Mouse (Mus musculus) forebrain, embryonic 12.5 days (tissue): ENCODE measurements around the gene Rasl10b. TPM values are rescaled to one million over a fixed set of nuclear protein-coding genes. Genes with fewer than 3 reads are reported as not detected.
A peak's percentile ranks its signal among the peaks of the same experiment; 100 is the strongest.

Experiments used
- ATAC-seq: fragments of 200-750 bp; cut with Nextera tagmentation; 2 replicates; pipeline ENCODE4 v1.8.0; 2017; ENCODE audit warnings: moderate TSS enrichment; ENCODE audit not compliant: low FRiP score
- H3K27ac ChIP-seq: fragments of 300-500 bp; sonication (generic); 2 replicates; pipeline ENCODE4 v1.5.1; 2016; ENCODE audit warnings: mild to moderate bottlenecking
- H3K27me3 ChIP-seq: fragments of 300-500 bp; sonication (generic); 2 replicates; pipeline ENCODE4 v1.6.1; 2016; ENCODE audit warnings: mild to moderate bottlenecking
- H3K36me3 ChIP-seq: fragments of 300-500 bp; sonication (generic); replicated peaks from 2 replicates; pipeline ENCODE4 v1.6.1; 2016; ENCODE audit warnings: mild to moderate bottlenecking
- H3K4me1 ChIP-seq: fragments of 300-500 bp; sonication (generic); 2 replicates; pipeline ENCODE4 v1.6.1; 2016
- H3K4me2 ChIP-seq: fragments of 300-500 bp; sonication (generic); 2 replicates; pipeline ENCODE4 v1.6.1; 2016; ENCODE audit warnings: mild to moderate bottlenecking, moderate library complexity
- H3K4me3 ChIP-seq: fragments of 300-500 bp; sonication (generic); replicated peaks from 2 replicates; pipeline ENCODE4 v1.5.1; 2016; ENCODE audit warnings: mild to moderate bottlenecking
- H3K9ac ChIP-seq: fragments of 300-500 bp; sonication (generic); 2 replicates; pipeline ENCODE4 v1.6.1; 2016; ENCODE audit warnings: mild to moderate bottlenecking
- H3K9me3 ChIP-seq: fragments of 300-500 bp; sonication (generic); 2 replicates; pipeline ENCODE4 v1.6.1; 2016
- WGBS: fragments of 180-500 bp; shearing (Covaris S2); methylation state at CpG from one replicate; pipeline ENCODE4 v1.1.7; 2016; 5-methylcytosine and 5-hydroxymethylcytosine counted together
- polyA plus RNA-seq: library from polyadenylated mRNA; unstranded; fragments of >200 nt; fragmentation: Nextera tagmentation; extraction: Ambion mirVana; gene quantifications from 2 replicates; pipeline ENCODE4 v1.2.1, GENCODE M21; 2016

Rasl10b gene
- polyA plus RNA-seq, 1 experiment from 2014 or later = 11.0 TPM

GRCm38 (mm10) chr11:83451281-83451680 lies 42.3 kb downstream of the Rasl10b start:
- WGBS = 88% methylated on average over 10 of the region's 10 CpGs
- Histone ChIP-seq H3K27ac (no peak overlapping the region), H3K4me3 (no peak overlapping the region), H3K36me3 (no peaks in the 10 kb centered on the region), H3K27me3 (peaks cover 24% of the 10 kb centered on the region), H3K9ac (no peak overlapping the region), H3K9me3 (no peaks in the 10 kb centered on the region), H3K4me1 (peaks cover 12% of the 10 kb centered on the region), H3K4me2 (no peak overlapping the region)
- no peak for ATAC-seq

DNA sequence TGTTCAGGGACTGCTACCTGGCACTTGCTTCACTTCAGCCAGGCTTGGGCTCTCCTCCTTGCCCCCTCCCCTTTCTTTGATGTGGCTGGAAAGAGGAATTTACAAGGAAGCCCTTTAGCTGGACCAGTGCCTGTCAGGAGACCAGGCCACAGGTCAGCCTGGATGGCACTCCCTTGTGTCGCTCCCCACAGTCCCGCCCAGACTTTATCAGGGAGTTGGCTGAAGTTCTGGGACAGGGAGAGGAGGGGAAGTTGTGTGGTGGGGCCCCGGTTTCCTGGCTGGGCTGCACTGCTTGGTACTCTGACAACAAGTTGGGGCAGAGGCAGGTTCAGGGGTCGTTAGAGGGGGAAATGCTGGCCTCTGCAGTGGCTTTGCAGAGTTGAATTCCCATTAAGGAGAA lies 45.6 kb downstream of the Rasl10b start:
- Histone ChIP-seq H3K4me3 (no peak overlapping the region), H3K36me3 (no peaks in the 10 kb centered on the region), H3K4me1 (peaks cover 17% of the 10 kb centered on the region), H3K9ac (no peak overlapping the region), H3K27me3 (peaks cover 11% of the 10 kb centered on the region; the same call in 1 of the 2 replicates), H3K9me3 (no peaks in the 10 kb centered on the region), H3K27ac (no peak overlapping the region), H3K4me2 (no peak overlapping the region)
- 43% methylated on average over 4 of the region's 4 CpGs for WGBS
- no peak for ATAC-seq

DNA sequence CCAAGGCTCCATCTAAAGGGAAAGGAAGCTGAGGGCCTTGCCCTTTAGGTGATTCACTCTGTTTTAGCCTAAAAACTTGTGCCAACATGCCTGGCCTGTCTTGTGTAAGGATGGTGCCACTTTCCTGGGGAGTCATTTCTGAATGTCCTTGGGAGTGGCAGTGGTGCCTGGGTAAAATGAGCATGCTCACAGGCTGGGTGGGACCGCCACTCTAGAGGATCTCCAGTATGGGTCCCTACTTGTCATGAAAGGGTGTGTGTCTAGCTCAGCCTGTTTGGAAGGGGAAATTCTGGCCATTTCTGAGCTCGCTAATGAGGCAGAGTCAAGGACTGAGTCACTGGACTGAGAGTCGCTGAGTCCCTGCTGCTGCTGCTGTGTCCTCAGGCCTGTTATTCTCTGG lies 46.7 kb downstream of the Rasl10b start:
- Histone ChIP-seq H3K4me1 (peaks cover 17% of the 10 kb centered on the region), H3K9me3 (no peaks in the 10 kb centered on the region), H3K9ac (no peak overlapping the region), H3K27ac (no peak overlapping the region), H3K36me3 (no peaks in the 10 kb centered on the region), H3K4me2 (no peak overlapping the region), H3K4me3 (no peak overlapping the region), H3K27me3 (peaks cover 18% of the 10 kb centered on the region)
- ATAC-seq = no peak
- 75% methylated on average over 3 of the region's 3 CpGs for WGBS

- no peak for ATAC-seq
- peaks cover 20% of the 10 kb centered on the region for H3K4me1 ChIP-seq
- no peak overlapping the region for H3K4me2 ChIP-seq
- H3K36me3 ChIP-seq = no peaks in the 10 kb centered on the region
- 39% methylated on average over 7 of the region's 7 CpGs for WGBS
- H3K27ac ChIP-seq = no peak overlapping the region
- no peak overlapping the region for H3K4me3 ChIP-seq
- H3K27me3 ChIP-seq = peaks cover 34% of the 10 kb centered on the region
- no peak overlapping the region for H3K9ac ChIP-seq
- no peaks in the 10 kb centered on the region for H3K9me3 ChIP-seq
Observed at GRCm38 (mm10) chr11:83457257-83457656, 48.3 kb downstream of the Rasl10b start.

DNA sequence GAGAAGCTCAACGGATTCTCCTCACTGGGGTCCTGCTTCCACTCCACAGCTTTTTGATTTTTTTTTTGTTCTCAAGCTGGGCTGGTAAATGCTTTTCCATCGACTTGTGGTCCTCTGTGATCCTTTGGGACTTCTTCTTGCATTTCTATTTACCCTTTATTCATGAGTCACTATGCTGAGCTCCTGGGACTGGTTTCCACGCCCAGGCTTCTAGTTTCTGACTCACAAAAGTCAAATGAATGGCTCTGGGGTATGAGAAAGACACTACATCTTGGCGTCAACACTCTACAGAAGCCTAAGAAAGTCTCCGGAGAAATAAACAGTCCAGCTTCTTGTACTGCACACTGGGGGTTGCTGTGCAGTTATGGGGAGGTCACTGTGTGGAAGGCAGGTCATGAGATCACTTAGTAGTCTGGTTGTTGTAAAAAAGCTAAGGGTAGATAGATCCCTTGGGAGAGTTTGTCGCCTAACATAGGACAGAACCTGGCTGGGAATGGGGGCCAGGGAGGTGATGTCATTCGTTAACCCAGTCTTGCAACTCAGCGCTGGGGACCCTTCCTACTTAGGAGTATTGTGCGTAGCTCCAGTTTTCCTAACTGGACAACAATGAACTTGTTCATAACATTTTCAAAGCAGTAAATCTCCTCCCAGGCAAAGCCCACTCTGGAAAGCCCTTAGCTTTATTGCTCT lies 49.1 kb downstream of the Rasl10b start:
- WGBS = 53% methylated on average over 9 of the region's 9 CpGs
- H3K4me2 ChIP-seq = no peak overlapping the region
- peaks cover 39% of the 10 kb centered on the region for H3K27me3 ChIP-seq
- H3K4me1 ChIP-seq = peaks cover 28% of the 10 kb centered on the region
- H3K36me3 ChIP-seq = no peaks in the 10 kb centered on the region
- ATAC-seq = no peak
- H3K9me3 ChIP-seq = no peaks in the 10 kb centered on the region
- H3K27ac ChIP-seq = no peak overlapping the region
- H3K9ac ChIP-seq = no peak overlapping the region
- H3K4me3 ChIP-seq = no peak overlapping the region

GRCm38 (mm10) chr11:83461462-83462027 lies 52.6 kb downstream of the Rasl10b start:
- no peak overlapping the region for H3K27ac ChIP-seq
- peaks cover 63% of the 10 kb centered on the region for H3K27me3 ChIP-seq
- H3K9ac ChIP-seq = no peak overlapping the region
- H3K4me2 ChIP-seq = no peak overlapping the region
- no peaks in the 10 kb centered on the region for H3K36me3 ChIP-seq
- H3K4me1 ChIP-seq = peaks cover 31% of the 10 kb centered on the region
- 69% methylated on average over 10 of the region's 10 CpGs for WGBS
- H3K4me3 ChIP-seq = no peak overlapping the region
- no peaks in the 10 kb centered on the region for H3K9me3 ChIP-seq
- ATAC-seq = no peak

DNA sequence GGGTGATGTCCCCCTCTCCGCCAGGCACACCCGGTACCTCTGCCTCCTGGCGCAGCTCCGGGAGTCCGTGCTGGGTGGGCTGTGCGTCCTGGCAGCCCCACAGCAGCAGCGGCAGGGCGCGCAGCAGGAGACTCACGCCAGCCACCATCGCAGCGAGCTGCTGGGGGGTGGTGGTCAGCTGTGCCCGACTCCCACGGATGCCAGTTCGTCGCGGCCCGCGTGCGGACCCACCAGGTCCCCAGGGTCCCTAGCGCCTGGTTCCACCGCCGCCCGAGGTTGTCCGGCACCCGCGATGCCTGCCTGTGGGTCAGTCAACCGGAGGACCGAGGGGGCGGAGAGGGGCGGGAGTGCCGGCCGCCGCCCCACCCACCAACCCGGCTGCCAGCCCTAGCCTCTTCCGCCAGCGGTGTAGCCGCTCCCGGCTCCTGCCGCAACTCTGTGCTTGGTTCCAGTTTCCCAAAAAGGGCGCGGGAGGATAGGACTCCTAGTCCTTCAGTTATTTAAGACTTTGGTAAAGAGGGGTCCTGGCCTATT lies 53.8 kb downstream of the Rasl10b start, which contains the start of gene Mmp28:
Gene Mmp28, minus strand, starts transcription at position 361 of the 534 bp plus-strand sequence.
- Histone ChIP-seq H3K4me3 (peak within 1 kb of the TSS; percentile 46), H3K27ac (no peak within 1 kb of the TSS), H3K27me3 (peaks cover 67% of the 10 kb centered on the region), H3K36me3 (no peaks in the 10 kb centered on the region), H3K4me2 (peak within 1 kb of the TSS; percentile 76), H3K4me1 (peaks cover 29% of the 10 kb centered on the region), H3K9ac (peak within 1 kb of the TSS; percentile 61), H3K9me3 (no peaks in the 10 kb centered on the region)
- under 1% methylated on average over 42 of the region's 42 CpGs for WGBS
- no peak for ATAC-seq

DNA sequence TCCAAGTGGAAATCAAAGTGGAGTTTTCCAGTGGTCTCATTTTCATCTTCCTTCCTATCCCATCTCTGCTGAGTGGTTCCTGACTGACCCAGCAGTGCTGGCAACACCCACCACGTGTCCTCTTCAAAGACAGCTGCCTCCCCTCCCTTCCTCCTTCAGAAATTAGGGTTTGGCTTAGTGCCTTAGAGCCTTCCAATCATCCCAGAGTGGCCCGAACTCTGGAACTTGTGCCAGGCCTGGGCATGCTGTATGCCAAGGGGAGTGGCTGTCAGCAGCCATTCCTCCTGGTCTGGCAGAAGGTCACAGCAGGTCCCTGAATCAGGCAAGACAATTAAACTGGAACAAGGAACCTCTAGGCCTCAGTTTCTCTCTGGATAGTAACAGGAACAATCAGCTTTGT lies 57.0 kb downstream of the Rasl10b start:
- Histone ChIP-seq H3K4me2 (no peak overlapping the region), H3K36me3 (no peaks in the 10 kb centered on the region), H3K4me3 (no peak overlapping the region), H3K27ac (no peak overlapping the region), H3K9me3 (no peaks in the 10 kb centered on the region), H3K4me1 (peaks cover 19% of the 10 kb centered on the region), H3K9ac (0 out of 2 replicates have a peak overlapping the region, but pooled peaks have one; percentile 29), H3K27me3 (peaks cover 64% of the 10 kb centered on the region)
- no peak for ATAC-seq
- WGBS = 48% methylated on average over 2 of the region's 2 CpGs

- Histone ChIP-seq H3K9ac (no peak overlapping the region), H3K27ac (no peak overlapping the region), H3K4me3 (no peak overlapping the region), H3K27me3 (peaks cover 53% of the 10 kb centered on the region), H3K9me3 (no peaks in the 10 kb centered on the region), H3K4me2 (no peak overlapping the region), H3K4me1 (peaks cover 21% of the 10 kb centered on the region), H3K36me3 (no peaks in the 10 kb centered on the region)
- WGBS = 69% methylated on average over 11 of the region's 11 CpGs
- no peak for ATAC-seq
Observed at GRCm38 (mm10) chr11:83467120-83467652, 58.2 kb downstream of the Rasl10b start.

GRCm38 (mm10) chr11:83468765-83469164 lies 59.8 kb downstream of the Rasl10b start:
- H3K27me3 ChIP-seq = peaks cover 37% of the 10 kb centered on the region

More at GRCm38 (mm10) chr11:83468765-83469164, 59.8 kb downstream of the Rasl10b start:
- H3K4me1 ChIP-seq = peaks cover 13% of the 10 kb centered on the region
- H3K36me3 ChIP-seq = no peaks in the 10 kb centered on the region
- H3K9ac ChIP-seq = no peak overlapping the region
- no peak overlapping the region for H3K4me2 ChIP-seq
- no peak overlapping the region for H3K4me3 ChIP-seq
- H3K27ac ChIP-seq = no peak overlapping the region
- WGBS = 87% methylated on average over 3 of the region's 3 CpGs
- ATAC-seq = no peak
- no peaks in the 10 kb centered on the region for H3K9me3 ChIP-seq
